Mouse (Mus musculus): ENCODE measurements around the gene Nat8f6. TPM values are rescaled to one million over a fixed set of nuclear protein-coding genes. Genes with fewer than 3 reads are reported as not detected.
"Not testable (repeated sequence)": the region's sequence is repeated elsewhere in the genome, so short reads cannot be mapped to it uniquely, and the experiment has no call there.

The Nat8f6 gene
- polyA plus RNA-seq (2015; fragmentation: Nextera tagmentation; extraction: Ambion mirVana), result not detected in 2 replicates

GRCm38 (mm10) chr6:85820837-85821236 is at the start of gene Nat8f6, which contains the start of gene Nat8f5:
Gene Nat8f6 (minus strand): TSS chr6:85820954.
Gene Nat8f5 (minus strand): TSS chr6:85820972.
- ATAC-seq, result no peak
- H3K9me3 ChIP-seq (replicated peaks; ENCODE audit: control insufficient read depth, low read length, poor library complexity, severe bottlenecking), result no peaks in the 10 kb centered on the region
- no peak within 1 kb of the TSS for H3K4me3 ChIP-seq (ENCODE audit: low read depth, low read length)
- no peaks in the 10 kb centered on the region for H3K36me3 ChIP-seq (ENCODE audit: control insufficient read depth, insufficient read depth, low read length)
- no peak within 1 kb of the TSS for H3K9ac ChIP-seq (ENCODE audit: low read depth, low read length)
- no peak within 1 kb of the TSS for H3K4me2 ChIP-seq (ENCODE audit: low read length)
- H3K4me1 ChIP-seq (ENCODE audit: control insufficient read depth, insufficient read depth, low read length), result no peaks in the 10 kb centered on the region
- H3K27ac ChIP-seq (ENCODE audit: low read length), result no peak within 1 kb of the TSS
- 92% methylated on average over 5 of the region's 5 CpGs for WGBS
- H3K27me3 ChIP-seq (ENCODE audit: control insufficient read depth, insufficient read depth, low read depth, low read length), result no peaks in the 10 kb centered on the region

DNA sequence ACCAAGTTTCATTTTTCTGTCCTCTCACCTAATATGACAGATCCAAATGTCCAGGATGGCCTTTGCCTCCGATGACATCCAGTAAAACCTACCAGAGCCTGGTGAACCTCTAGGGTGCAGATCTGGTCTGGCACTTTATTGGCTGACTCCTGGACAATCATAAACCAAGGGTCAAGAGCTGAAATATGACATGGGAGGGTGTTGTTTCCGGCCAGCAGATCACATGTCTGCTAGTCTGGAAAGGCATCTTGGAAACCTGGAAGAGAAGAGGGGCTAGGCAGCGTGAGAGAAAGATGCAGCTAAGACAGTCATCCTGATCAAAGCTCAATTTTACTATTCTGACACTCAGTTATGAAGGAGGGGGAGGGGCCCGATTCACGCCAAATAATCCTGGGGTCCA is 48.3 kb upstream of the Nat8f6 start, which contains the start of gene Nat8f2:
TSS of gene Nat8f2 (minus strand) at position 153 of the 400 bp plus-strand sequence.
- H3K4me1 ChIP-seq (ENCODE audit: control insufficient read depth, insufficient read depth, low read length); H3K4me3 ChIP-seq (ENCODE audit: low read depth, low read length); H3K36me3 ChIP-seq (ENCODE audit: control insufficient read depth, insufficient read depth, low read length); H3K9ac ChIP-seq (ENCODE audit: low read depth, low read length); H3K27ac ChIP-seq (ENCODE audit: low read length); H3K9me3 ChIP-seq (replicated peaks; ENCODE audit: control insufficient read depth, low read length, poor library complexity, severe bottlenecking); H3K27me3 ChIP-seq (ENCODE audit: control insufficient read depth, insufficient read depth, low read depth, low read length); H3K4me2 ChIP-seq (ENCODE audit: low read length); ATAC-seq: not testable (repeated sequence)
- 82% methylated on average over 5 of the region's 5 CpGs for WGBS

DNA sequence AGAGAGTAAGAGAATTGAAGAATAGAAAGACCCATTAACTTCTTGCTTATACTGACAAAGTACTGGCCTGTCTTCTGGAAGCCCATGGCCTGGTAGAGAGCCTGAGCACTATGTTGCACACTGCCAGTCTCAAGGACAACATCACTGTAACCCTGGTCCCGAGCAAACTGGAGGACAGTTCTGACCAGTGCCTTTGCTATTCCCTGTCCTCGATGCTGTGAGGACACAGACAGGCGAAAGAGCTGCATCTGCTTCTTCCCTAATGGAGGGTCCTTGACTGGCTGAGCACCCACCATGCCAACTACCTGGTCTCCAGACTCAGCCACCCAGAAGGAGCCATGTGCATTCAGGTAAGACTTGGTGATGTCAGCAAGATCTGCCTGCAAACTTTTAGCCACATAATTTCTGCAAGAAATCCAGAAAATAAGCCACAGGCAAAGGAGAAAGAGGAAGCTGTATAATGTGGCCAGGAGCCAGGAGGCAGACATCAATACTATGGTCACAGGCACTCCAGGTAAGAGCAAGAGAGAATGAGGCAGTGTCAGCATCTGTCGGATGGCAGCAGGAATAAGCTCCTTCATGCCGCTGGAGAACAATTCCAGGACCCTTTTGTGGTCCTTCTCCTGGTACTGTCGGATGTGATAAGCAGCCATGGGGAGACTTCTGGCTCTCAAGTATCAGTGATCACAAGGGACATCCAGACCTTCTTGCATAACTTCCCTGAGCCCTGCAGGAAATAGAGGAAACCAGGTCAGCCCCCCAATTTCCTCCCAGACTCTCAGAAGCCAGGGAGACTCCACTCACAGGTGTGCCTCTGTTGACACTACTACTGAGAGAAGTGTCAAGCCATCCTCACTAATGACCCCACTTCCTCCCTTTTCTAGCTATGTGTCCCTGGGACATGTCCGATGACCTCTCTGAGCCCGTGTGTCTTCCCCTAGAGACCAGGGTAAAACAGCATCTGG is 47.3 kb upstream of the Nat8f6 start:
- no peak overlapping the region for H3K27ac ChIP-seq (ENCODE audit: low read length)
- no peaks in the 10 kb centered on the region for H3K36me3 ChIP-seq (ENCODE audit: control insufficient read depth, insufficient read depth, low read length)
- no peaks in the 10 kb centered on the region for H3K27me3 ChIP-seq (ENCODE audit: control insufficient read depth, insufficient read depth, low read depth, low read length)
- no peak overlapping the region for H3K4me2 ChIP-seq (ENCODE audit: low read length)
- H3K9me3 ChIP-seq (replicated peaks; ENCODE audit: control insufficient read depth, low read length, poor library complexity, severe bottlenecking), result no peaks in the 10 kb centered on the region
- no peak overlapping the region for H3K4me3 ChIP-seq (ENCODE audit: low read depth, low read length)
- no peak overlapping the region for H3K9ac ChIP-seq (ENCODE audit: low read depth, low read length)
- no peak for ATAC-seq
- WGBS, result 87% methylated on average over 8 of the region's 8 CpGs
- no peaks in the 10 kb centered on the region for H3K4me1 ChIP-seq (ENCODE audit: control insufficient read depth, insufficient read depth, low read length)

DNA sequence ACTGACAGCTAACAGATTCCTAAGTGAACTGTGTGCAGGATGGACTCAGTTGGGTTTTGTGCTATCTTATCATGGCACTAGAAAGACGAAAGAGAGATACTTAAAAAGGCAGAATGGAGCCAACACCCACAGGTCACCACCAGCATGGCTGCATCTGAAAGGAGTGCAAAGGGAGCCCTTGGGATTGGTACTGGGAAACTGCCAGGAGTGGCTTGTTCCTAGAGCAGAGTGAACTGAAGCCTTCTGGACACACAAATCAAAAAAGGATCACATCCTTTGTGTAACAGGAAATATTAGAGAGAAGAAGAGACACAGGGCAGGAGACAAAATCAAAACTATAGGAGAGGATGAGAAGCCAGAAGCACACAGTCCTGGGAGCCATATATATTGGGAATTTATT is 46.2 kb upstream of the Nat8f6 start:
- not testable (repeated sequence) for H3K4me1 ChIP-seq (ENCODE audit: control insufficient read depth, insufficient read depth, low read length); H3K4me3 ChIP-seq (ENCODE audit: low read depth, low read length); H3K27me3 ChIP-seq (ENCODE audit: control insufficient read depth, insufficient read depth, low read depth, low read length); H3K4me2 ChIP-seq (ENCODE audit: low read length); ATAC-seq; H3K36me3 ChIP-seq (ENCODE audit: control insufficient read depth, insufficient read depth, low read length); H3K9me3 ChIP-seq (replicated peaks; ENCODE audit: control insufficient read depth, low read length, poor library complexity, severe bottlenecking); H3K9ac ChIP-seq (ENCODE audit: low read depth, low read length); H3K27ac ChIP-seq (ENCODE audit: low read length)
- WGBS, result 62% methylated on average over 1 of the region's 1 CpGs

DNA sequence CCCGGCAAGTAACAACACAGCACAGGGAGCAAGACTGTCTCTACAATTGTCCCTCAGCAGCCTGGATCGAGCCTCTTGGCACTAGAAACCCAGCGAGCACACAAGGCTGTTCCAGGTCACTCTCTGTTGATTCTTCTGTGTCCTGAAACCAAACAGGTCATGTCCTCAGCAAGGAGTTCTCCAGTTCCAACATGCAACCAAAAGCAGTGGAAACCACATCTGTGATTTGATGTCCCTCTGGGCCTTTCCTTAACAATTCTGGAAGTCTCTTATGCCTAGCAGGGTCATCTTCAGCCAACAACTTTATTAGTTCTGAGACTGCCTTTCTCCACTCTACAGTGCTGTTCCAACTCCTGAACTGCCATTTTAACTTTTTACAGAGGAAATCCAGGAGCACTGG is 45.4 kb upstream of the Nat8f6 start:
- not testable (repeated sequence) for ATAC-seq; H3K4me3 ChIP-seq (ENCODE audit: low read depth, low read length); H3K9me3 ChIP-seq (replicated peaks; ENCODE audit: control insufficient read depth, low read length, poor library complexity, severe bottlenecking); H3K27ac ChIP-seq (ENCODE audit: low read length); H3K4me1 ChIP-seq (ENCODE audit: control insufficient read depth, insufficient read depth, low read length); H3K4me2 ChIP-seq (ENCODE audit: low read length); H3K36me3 ChIP-seq (ENCODE audit: control insufficient read depth, insufficient read depth, low read length); H3K9ac ChIP-seq (ENCODE audit: low read depth, low read length); H3K27me3 ChIP-seq (ENCODE audit: control insufficient read depth, insufficient read depth, low read depth, low read length)
- 89% methylated on average over 3 of the region's 3 CpGs for WGBS

DNA sequence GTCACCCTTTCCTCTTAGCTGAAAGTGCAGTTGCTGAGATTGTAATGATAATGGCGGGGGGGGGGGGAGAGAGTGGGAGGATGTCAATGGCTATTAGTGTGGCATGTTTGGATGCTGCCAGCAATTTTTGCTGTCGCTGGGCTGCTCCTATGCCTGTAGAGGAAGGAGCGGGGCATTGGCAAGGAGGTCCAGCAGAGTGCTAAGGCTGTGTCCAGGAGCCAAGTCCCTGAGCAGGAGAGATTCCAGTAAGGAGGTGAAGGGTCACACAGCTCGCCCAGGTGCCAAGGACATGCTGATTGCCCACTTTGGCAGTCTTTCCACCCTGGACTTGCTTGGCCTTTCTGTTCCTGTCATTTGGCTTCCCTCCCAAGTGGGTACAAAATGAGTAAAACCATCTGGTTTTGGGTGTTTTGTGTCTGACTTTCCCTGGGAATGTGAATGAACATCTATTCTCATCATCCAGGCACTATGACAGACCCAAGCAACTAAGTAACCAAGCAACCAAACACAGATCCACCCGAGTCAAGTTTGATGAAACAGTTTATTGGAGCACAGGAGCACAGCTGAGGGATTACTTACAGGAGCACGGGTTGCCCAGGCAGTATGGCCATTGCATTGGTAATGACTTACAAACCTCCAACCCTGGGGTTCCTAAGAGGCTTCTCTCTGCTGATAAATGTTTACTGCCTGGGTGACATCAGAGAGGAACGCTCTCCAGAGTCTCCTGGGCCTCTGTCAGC is 44.3 kb upstream of the Nat8f6 start:
- not testable (repeated sequence) for H3K9me3 ChIP-seq (replicated peaks; ENCODE audit: control insufficient read depth, low read length, poor library complexity, severe bottlenecking); ATAC-seq; H3K27ac ChIP-seq (ENCODE audit: low read length); H3K9ac ChIP-seq (ENCODE audit: low read depth, low read length); H3K36me3 ChIP-seq (ENCODE audit: control insufficient read depth, insufficient read depth, low read length); H3K4me1 ChIP-seq (ENCODE audit: control insufficient read depth, insufficient read depth, low read length); H3K27me3 ChIP-seq (ENCODE audit: control insufficient read depth, insufficient read depth, low read depth, low read length); H3K4me2 ChIP-seq (ENCODE audit: low read length); H3K4me3 ChIP-seq (ENCODE audit: low read depth, low read length)
- 70% methylated on average over 5 of the region's 7 CpGs for WGBS

DNA sequence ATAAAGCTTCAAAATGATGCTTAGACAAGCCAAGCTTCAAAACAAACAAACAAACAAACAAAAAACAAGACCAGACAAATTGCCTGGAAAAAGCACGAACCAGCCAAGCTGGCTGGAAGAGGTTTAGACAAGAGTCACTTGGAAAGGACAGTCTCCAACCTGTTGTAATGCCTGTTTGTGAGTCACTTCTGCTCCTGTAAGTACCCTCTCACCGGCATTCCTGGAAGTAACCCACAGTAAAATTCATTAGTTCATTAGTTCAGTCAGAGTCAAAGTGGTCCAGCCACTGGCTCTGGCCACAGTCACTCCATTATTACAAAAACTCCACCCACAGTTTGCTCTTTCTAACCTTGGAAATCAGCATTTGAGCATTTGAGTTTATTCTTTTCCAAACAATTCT is 43.1 kb upstream of the Nat8f6 start:
- Histone ChIP-seq H3K9ac (ENCODE audit: low read depth, low read length) (no peak overlapping the region), H3K4me3 (ENCODE audit: low read depth, low read length) (no peak overlapping the region), H3K27me3 (ENCODE audit: control insufficient read depth, insufficient read depth, low read depth, low read length) (no peaks in the 10 kb centered on the region), H3K9me3 (replicated peaks; ENCODE audit: control insufficient read depth, low read length, poor library complexity, severe bottlenecking) (no peaks in the 10 kb centered on the region), H3K36me3 (ENCODE audit: control insufficient read depth, insufficient read depth, low read length) (no peaks in the 10 kb centered on the region), H3K27ac (ENCODE audit: low read length) (no peak overlapping the region), H3K4me2 (ENCODE audit: low read length) (no peak overlapping the region), H3K4me1 (ENCODE audit: control insufficient read depth, insufficient read depth, low read length) (no peaks in the 10 kb centered on the region)
- WGBS, result 90% methylated on average over 2 of the region's 2 CpGs
- ATAC-seq, result no peak

DNA sequence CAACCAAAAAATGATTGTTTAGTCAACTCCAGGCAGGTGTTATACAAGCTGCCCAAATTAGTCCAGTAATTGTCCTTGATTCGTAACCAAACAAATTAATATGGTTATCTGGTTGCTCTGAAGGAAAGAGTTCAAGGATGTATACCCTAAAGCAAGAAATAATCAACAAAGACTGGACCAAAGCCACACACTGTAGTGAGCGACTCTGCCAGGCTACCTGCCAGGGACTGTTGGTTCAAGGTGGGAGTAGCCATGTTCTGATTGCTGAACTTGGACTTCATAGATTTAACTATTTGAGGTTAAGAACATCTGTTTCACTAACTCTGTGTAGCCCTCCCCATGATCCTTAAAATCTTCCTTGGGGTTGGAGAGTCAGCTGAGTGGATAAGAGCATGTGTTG is 42.4 kb upstream of the Nat8f6 start:
- WGBS, result 93% methylated on average over 2 of the region's 2 CpGs
- Histone ChIP-seq H3K36me3 (ENCODE audit: control insufficient read depth, insufficient read depth, low read length) (no peaks in the 10 kb centered on the region), H3K27ac (ENCODE audit: low read length) (no peak overlapping the region), H3K4me3 (ENCODE audit: low read depth, low read length) (no peak overlapping the region), H3K4me2 (ENCODE audit: low read length) (no peak overlapping the region), H3K9ac (ENCODE audit: low read depth, low read length) (no peak overlapping the region), H3K4me1 (ENCODE audit: control insufficient read depth, insufficient read depth, low read length) (no peaks in the 10 kb centered on the region), H3K9me3 (replicated peaks; ENCODE audit: control insufficient read depth, low read length, poor library complexity, severe bottlenecking) (no peaks in the 10 kb centered on the region), H3K27me3 (ENCODE audit: control insufficient read depth, insufficient read depth, low read depth, low read length) (no peaks in the 10 kb centered on the region)
- ATAC-seq, result no peak

DNA sequence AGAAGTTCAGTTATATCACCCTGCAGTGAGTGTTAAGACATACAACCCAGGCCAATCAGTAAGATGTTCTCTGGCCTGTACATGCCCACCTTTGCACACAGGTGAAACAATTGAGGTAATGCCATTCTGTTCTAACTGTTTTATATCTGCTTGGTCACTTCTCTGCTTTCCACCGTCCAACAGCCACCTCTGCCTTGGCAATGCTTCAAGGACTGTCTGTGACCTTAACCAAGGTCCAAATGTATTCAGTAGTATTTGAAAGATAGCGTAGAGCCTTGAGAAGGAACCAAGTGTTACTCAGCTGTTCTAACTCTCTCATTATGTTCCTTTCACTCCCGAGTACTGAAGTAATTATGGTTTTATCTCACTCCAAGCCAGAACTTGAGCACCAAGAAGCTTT is 41.8 kb upstream of the Nat8f6 start:
- Histone ChIP-seq H3K9ac (ENCODE audit: low read depth, low read length) (no peak overlapping the region), H3K27me3 (ENCODE audit: control insufficient read depth, insufficient read depth, low read depth, low read length) (no peaks in the 10 kb centered on the region), H3K36me3 (ENCODE audit: control insufficient read depth, insufficient read depth, low read length) (no peaks in the 10 kb centered on the region), H3K27ac (ENCODE audit: low read length) (no peak overlapping the region), H3K4me1 (ENCODE audit: control insufficient read depth, insufficient read depth, low read length) (no peaks in the 10 kb centered on the region), H3K4me2 (ENCODE audit: low read length) (no peak overlapping the region), H3K9me3 (replicated peaks; ENCODE audit: control insufficient read depth, low read length, poor library complexity, severe bottlenecking) (no peaks in the 10 kb centered on the region), H3K4me3 (ENCODE audit: low read depth, low read length) (no peak overlapping the region)
- WGBS, result 81% methylated on average over 3 of the region's 3 CpGs
- no peak for ATAC-seq

All from midbrain, embryonic 16.5 days (tissue).